Mouse (Mus musculus): Measurements from ENCODE around the gene Exosc10. TPM values are rescaled to one million over a fixed set of nuclear protein-coding genes. Genes with fewer than 3 reads are reported as not detected.

The Exosc10 gene
- polyA plus RNA-seq (2012; rRNA removed), result 19.9 and 22.6 TPM in 2 replicates

DNA sequence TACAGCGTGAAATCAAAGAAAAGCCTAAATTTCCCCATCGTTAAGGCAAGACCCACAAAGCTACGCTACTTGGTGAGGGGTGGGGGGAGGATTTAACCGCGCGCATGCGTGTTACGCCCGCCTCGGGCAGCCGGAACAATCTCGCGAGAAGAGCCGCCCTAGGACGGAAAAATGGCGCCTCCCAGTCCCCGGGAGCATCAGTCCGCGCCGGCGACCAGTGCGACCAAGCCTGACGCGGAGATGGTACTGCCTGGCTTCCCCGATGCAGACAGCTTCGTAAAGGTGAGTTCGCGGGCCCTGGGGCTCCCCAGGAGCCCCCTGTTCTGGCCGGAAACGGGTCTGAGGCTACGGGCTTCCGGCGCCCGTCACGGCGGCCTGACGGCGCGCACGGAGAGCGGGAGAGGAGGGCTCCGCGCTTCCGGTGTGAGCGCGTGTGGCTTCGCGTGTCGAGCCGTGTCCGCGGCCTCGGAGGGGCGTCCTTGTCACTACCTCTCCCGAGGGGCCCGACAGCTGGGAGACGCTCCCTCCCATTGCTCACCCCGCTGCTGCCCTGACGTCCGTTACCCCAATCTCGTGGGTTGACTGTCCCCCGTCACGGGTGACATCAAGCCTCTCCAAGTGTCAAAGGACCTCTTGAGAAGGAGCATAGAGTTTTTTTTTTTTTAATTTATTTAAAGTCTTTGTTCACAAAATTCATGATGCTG is at the start of gene Exosc10:
Gene Exosc10 (plus strand): TSS at position 133 of the 704 bp plus-strand sequence.

DNA sequence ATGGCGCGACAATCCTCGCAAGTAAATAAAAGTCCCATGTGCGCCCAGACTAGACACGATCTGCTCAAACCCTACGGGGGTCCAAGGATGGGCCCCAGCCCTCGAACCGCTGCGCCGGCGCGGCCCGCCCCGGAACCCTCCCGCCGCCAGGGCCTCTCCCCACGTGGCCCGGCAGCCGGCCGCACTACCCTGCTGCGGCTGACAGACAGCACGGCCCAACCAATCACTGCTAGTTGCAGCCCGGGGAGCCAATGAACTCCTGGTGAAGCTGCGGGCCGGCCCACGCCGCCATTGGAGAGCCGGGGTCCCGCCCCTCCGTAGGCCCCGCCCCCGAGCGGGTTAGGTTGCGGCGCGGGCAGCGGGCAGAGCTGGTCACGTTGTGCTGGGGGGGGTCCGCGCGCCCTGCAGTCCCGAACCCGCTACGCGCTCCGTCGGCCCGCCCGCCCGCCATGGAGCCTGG is 33.0 kb downstream of the Exosc10 start, which contains the start of gene Srm:
Gene Srm (plus strand): TSS at position 333 of the 460 bp plus-strand sequence.

DNA sequence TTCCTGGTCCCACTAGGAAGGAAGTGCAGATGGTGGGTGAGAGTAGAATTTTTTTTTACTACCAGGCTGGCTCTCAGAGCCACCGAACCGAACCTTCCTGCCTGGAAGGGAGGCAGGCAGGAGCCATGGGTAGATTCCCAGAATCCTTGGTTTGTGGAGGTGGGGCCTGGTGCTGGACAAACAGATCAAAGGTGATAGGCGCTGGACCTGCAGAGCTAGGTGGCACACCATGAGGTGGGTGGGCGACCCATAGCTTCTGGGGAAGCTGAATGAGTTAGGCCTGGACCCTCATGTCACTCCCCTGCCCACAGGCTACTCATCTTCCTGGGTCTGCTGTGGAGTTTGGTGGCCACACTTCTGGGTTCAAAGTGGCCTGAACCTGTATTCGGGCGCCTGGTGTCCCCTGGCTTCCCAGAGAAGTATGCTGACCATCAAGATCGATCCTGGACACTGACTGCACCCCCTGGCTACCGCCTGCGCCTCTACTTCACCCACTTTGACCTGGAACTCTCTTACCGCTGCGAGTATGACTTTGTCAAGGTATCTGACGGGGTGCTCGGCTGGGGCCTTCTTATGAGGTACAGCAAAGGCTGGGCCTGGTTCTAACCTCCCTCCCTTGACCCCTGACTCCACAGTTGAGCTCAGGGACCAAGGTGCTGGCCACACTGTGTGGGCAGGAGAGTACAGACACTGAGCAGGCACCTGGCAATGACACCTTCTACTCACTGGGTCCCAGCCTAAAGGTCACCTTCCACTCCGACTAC is 44.3 kb downstream of the Exosc10 start, which contains the start of gene Masp2:
Gene Masp2 (plus strand): TSS at position 198 of the 764 bp plus-strand sequence.

DNA sequence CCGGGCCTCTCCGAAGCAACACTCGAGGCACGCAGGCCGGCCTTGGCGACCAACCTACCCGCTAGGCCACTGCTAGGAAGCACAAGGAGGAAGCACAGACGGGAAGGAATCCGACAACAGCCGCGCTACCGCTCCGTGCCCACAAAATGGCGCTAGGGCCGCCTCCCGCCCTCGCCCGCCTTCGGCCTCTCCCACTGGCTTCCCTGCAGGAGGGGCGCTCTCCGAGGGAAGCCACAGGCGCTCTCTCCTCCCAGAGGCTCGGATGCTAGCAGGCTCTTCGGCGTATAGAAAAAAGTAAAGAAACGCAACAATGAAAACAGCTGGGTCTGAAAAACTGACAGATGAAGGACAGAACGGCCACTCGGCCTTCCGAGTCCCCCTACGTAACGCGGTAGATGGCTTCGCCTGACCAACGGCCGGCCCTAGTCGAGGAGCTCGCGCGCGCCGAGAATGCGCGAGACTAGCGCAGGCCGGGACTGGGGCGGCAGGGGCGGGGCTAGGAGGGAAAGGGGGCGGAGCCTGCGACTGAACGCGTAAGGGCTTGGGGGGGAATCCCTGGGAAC is 68.5 kb downstream of the Exosc10 start, which contains the start of gene Tardbp:
Gene Tardbp (minus strand): TSS at position 397 of the 563 bp plus-strand sequence.

Other genes with a start within 250 kb of the Exosc10 start
- gene Ubiad1, start 113.7 kb upstream of the Exosc10 start, polyA plus RNA-seq (2012; rRNA removed), result 5.5 and 6.2 TPM in 2 replicates
- 6.3 and 6.4 TPM in 2 replicates for gene Mtor, start 109.8 kb upstream of the Exosc10 start, polyA plus RNA-seq (2012; rRNA removed)
- 0.30 and 0.32 TPM in 2 replicates for gene Angptl7, start 58.0 kb upstream of the Exosc10 start, polyA plus RNA-seq (2012; rRNA removed)
- gene Srm, start 33.1 kb downstream of the Exosc10 start, polyA plus RNA-seq (2012; rRNA removed), result 78.6 and 88.4 TPM in 2 replicates
- 15.1 and 17.6 TPM in 2 replicates for gene Masp2, start 44.1 kb downstream of the Exosc10 start, polyA plus RNA-seq (2012; rRNA removed)
- 285 and 314 TPM in 2 replicates for gene Tardbp, start 68.6 kb downstream of the Exosc10 start, polyA plus RNA-seq (2012; rRNA removed)
- not detected in 2 replicates for gene Gm572, start 84.9 kb downstream of the Exosc10 start, polyA plus RNA-seq (2012; rRNA removed)
- 0.37 and 0.40 TPM in 2 replicates for gene Casz1, start 246.0 kb downstream of the Exosc10 start, polyA plus RNA-seq (2012; rRNA removed)

Measured in liver, embryonic 14 days (tissue).